ENCODE assay signal across 28 mouse cellular contexts in the genomic region with DNA sequence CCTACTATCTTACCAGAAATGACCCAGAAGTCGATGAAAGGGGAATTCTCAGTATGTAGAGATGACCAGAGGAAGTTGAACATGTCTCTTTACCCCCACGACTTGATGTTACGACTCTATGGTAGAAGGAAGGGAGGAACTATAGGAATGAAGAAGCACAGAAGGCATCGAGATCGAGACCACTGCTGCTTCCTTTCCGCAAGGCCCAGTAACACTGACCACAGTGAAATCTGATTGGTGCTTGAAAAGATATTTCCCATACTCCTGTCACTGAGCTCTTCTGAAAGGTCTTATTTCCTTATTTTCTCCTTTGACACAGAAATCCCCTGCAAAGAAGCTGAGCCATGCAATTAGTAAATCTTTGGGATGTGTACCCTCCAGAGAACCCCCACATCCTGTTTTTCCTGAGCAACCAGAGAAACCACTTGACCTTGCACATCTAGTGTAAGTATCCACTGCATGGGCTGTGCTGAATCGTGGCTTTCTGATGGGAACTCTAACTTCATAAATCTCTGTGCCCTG.
A peak's percentile ranks its signal among the peaks of the same experiment; 100 is the strongest.
DNase-seq lines count a peak whose midpoint lies in the region; ATAC-seq and TF ChIP-seq lines count a peak whose summit lies in the region.
"Had no signal": no experiment of that assay in that cellular context is flagged by ENCODE, and none has a peak within 500 bp of the region (broad histone marks: within the 10 kb centered on the region; RNA-seq: fewer than 3 reads in every experiment).

No protein-coding gene starts in this region.

- WGBS in lung, postnatal 0 days: 72% methylated on average over 7 of the region's 7 CpGs
- WGBS in liver, embryonic 14.5 days (ENCODE audit: insufficient replicate concordance): 40% methylated on average over 7 of the region's 7 CpGs

- intact Hi-C loops in heart, postnatal 14 days (cut with DNase I): no loop called here
- intact Hi-C loops in gastrocnemius, postnatal 14 days (cut with DNase I; ENCODE audit: low total_unique reads): no loop called here

- ATAC-seq in lung, postnatal 0 days: no peak
- peak; percentile 15; the same call in 1 of the 2 replicates for ATAC-seq in liver, embryonic 14.5 days (ENCODE audit: insufficient read depth)
- ATAC-seq in megakaryocyte, adult 5-6 weeks (ENCODE audit: poor library complexity, severe bottlenecking): peak; percentile 45
- ATAC-seq: forebrain, embryonic 15.5 days; intestine, postnatal 0 days had no signal

- H3K4me1 ChIP-seq in lung, postnatal 0 days (ENCODE audit: insufficient read depth, low read depth, low read length): no peaks in the 10 kb centered on the region
- 0 out of 4 replicates have a peak, but pooled peaks cover 0 to 3% of the 10 kb centered on the region in 2 experiments for H3K4me1 ChIP-seq in liver, embryonic 14.5 days (replicated peaks; ENCODE audit: control insufficient read depth in 2 of 2, insufficient read depth in 2 of 2, low read length in 1 of 2)
- H3K4me1 ChIP-seq: embryonic facial prominence, embryonic 12.5 days; forebrain, embryonic 10.5 days; stomach, embryonic 15.5 days had no signal

- H3K9ac ChIP-seq in lung, postnatal 0 days (replicated peaks; ENCODE audit: low read depth): no peak overlapping the region
- H3K9ac ChIP-seq in liver, embryonic 14.5 days (replicated peaks): no peak overlapping the region
- H3K9ac ChIP-seq: embryonic facial prominence, embryonic 12.5 days; forebrain, embryonic 15.5 days; hindbrain, embryonic 14.5 days; lung, embryonic 14.5 days; stomach, embryonic 15.5 days had no signal

- DNase-seq in heart, adult 11 months: peak; percentile 91
- DNase-seq in heart, postnatal 14 days: no peak
- DNase-seq in lung, postnatal 0 days (ENCODE audit: low spot score): peak; percentile 14
- no peak for DNase-seq in lung, postnatal 36 days
- no peak for DNase-seq in liver, embryonic 14.5 days (ENCODE audit: low read depth in 3 of 3, low spot score in 3 of 3)
- no peak for DNase-seq in gastrocnemius, postnatal 14 days
- no peak for DNase-seq in ovary, adult 18-20 months (ENCODE audit: low spot score)
- DNase-seq: adrenal gland, adult 8-10 months; cerebellum, adult 8-10 months; cerebellum, postnatal 25 days; kidney, postnatal 25 days; left cerebral cortex, postnatal 4 days; lung, embryonic 14.5 days; midbrain, embryonic 14.5 days; right cerebral cortex, postnatal 25 days; spleen, adult 18-20 months; thymus, postnatal 14 days had no signal

- no peak overlapping the region for H3K27ac ChIP-seq in lung, postnatal 0 days (ENCODE audit: low read length)
- no peak overlapping the region for H3K27ac ChIP-seq in liver, embryonic 14.5 days
- H3K27ac ChIP-seq: embryonic facial prominence, embryonic 12.5 days; forebrain, embryonic 10.5 days; forebrain, embryonic 15.5 days; hindbrain, embryonic 14.5 days; layer of hippocampus, adult 2 months; left cerebral cortex, adult 2 months; stomach, embryonic 15.5 days had no signal

- no peaks in the 10 kb centered on the region for H3K9me3 ChIP-seq in lung, postnatal 0 days (ENCODE audit: low read length)
- H3K9me3 ChIP-seq in liver, embryonic 14.5 days (ENCODE audit: control insufficient read depth, low read length): no peaks in the 10 kb centered on the region
- H3K9me3 ChIP-seq: embryonic facial prominence, embryonic 12.5 days; forebrain, embryonic 10.5 days; forebrain, embryonic 15.5 days; G1E; stomach, embryonic 15.5 days had no signal

- no peak for TF ChIP-seq EP300 in lung, postnatal 0 days (IDR thresholded peaks at IDR 0.05)
- no peak for TF ChIP-seq EP300 in liver, embryonic 14.5 days (IDR thresholded peaks at IDR 0.05; ENCODE audit: low read depth)

- no peak overlapping the region for H3K4me2 ChIP-seq in lung, postnatal 0 days (replicated peaks; ENCODE audit: low read depth, low read length)
- H3K4me2 ChIP-seq in liver, embryonic 14.5 days (ENCODE audit: low read depth): no peak overlapping the region
- H3K4me2 ChIP-seq: embryonic facial prominence, embryonic 12.5 days; forebrain, embryonic 15.5 days; heart, embryonic 11.5 days; hindbrain, embryonic 14.5 days; lung, embryonic 14.5 days; stomach, embryonic 15.5 days had no signal

- H3K4me3 ChIP-seq in lung, postnatal 0 days (ENCODE audit: low read depth, low read length): no peak overlapping the region
- H3K4me3 ChIP-seq in liver, embryonic 14.5 days (ENCODE audit: insufficient read depth in 1 of 2, low read depth in 2 of 2, low read length in 2 of 2): no peak overlapping the region
- H3K4me3 ChIP-seq: embryonic facial prominence, embryonic 12.5 days; forebrain, embryonic 10.5 days; forebrain, embryonic 15.5 days; layer of hippocampus, adult 2 months; left cerebral cortex, adult 2 months; stomach, embryonic 15.5 days had no signal

- no peaks in the 10 kb centered on the region for H3K36me3 ChIP-seq in lung, postnatal 0 days (ENCODE audit: insufficient read depth, low read length)
- H3K36me3 ChIP-seq in liver, embryonic 14.5 days (replicated peaks; ENCODE audit: control insufficient read depth, insufficient read depth, low read depth): no peaks in the 10 kb centered on the region
- H3K36me3 ChIP-seq: embryonic facial prominence, embryonic 12.5 days; forebrain, embryonic 15.5 days; G1E; stomach, embryonic 15.5 days had no signal

- TF ChIP-seq CTCF in lung, postnatal 0 days (IDR thresholded peaks at IDR 0.05): no peak
- no peak for TF ChIP-seq CTCF in liver, embryonic 14.5 days (IDR thresholded peaks at IDR 0.05; ENCODE audit: low read depth)

- H3K27me3 ChIP-seq in lung, postnatal 0 days (replicated peaks; ENCODE audit: insufficient read depth, low read length): no peaks in the 10 kb centered on the region
- no peaks in the 10 kb centered on the region for H3K27me3 ChIP-seq in liver, embryonic 14.5 days (ENCODE audit: control insufficient read depth, insufficient read depth, low read length)
- H3K27me3 ChIP-seq: embryonic facial prominence, embryonic 12.5 days; forebrain, embryonic 15.5 days; stomach, embryonic 15.5 days had no signal

Comparison
In these comparisons a context has a peak if more than half of its experiments do, and no peak if none do; other contexts are left out.
1. DNase-seq: peak in heart, adult 11 months (single experiment) and lung, postnatal 0 days (single experiment); none in heart, postnatal 14 days (0 of 2), lung, postnatal 36 days (single experiment), liver, embryonic 14.5 days (0 of 3), gastrocnemius, postnatal 14 days (single experiment) and ovary, adult 18-20 months (single experiment).